Mouse (Mus musculus) spleen, adult 2 months (tissue): Measurements from ENCODE around the gene Atp8b2. TPM values are rescaled to one million over a fixed set of nuclear protein-coding genes. Genes with fewer than 3 reads are reported as not detected.
A peak's percentile ranks its signal among the peaks of the same experiment; 100 is the strongest.

Source experiments
- DNase-seq, 2 experiments: peaks; one replicate each; pipeline versions ENCODE4 v3.0.0 to v3.0.0-alpha.2; 2012 to 2021; ENCODE audit warnings: low spot score in 2 of 2, low read depth in 1 of 2
- H3K27ac ChIP-seq: fragments of 200-500 bp; 2 replicates; pipeline ENCODE4 v1.5.1; 2012; ENCODE audit warnings: low read length, inconsistent platforms; ENCODE audit not compliant: insufficient read depth
- H3K27me3 ChIP-seq: fragments of 200-500 bp; 2 replicates; pipeline ENCODE4 v1.6.1; 2012; ENCODE audit warnings: mild to moderate bottlenecking, moderate library complexity, low read length, inconsistent platforms; ENCODE audit not compliant: control insufficient read depth, insufficient read depth
- H3K36me3 ChIP-seq: fragments of 200-500 bp; 2 replicates; pipeline ENCODE4 v1.6.1; 2012; ENCODE audit warnings: mild to moderate bottlenecking, low read length, inconsistent platforms; ENCODE audit not compliant: control insufficient read depth, insufficient read depth
- H3K4me1 ChIP-seq: fragments of 200-500 bp; 2 replicates; pipeline ENCODE4 v1.6.1; 2011; ENCODE audit warnings: inconsistent platforms; ENCODE audit not compliant: control insufficient read depth, insufficient read depth, insufficient read length
- H3K4me3 ChIP-seq: fragments of 200-500 bp; 2 replicates; pipeline ENCODE4 v1.5.1; 2011; ENCODE audit warnings: mild to moderate bottlenecking, inconsistent platforms; ENCODE audit not compliant: insufficient read depth, insufficient read length; ENCODE audit errors: extremely low read depth
- CTCF ChIP-seq: fragments of 200-500 bp; IDR thresholded peaks from 2 replicates; pipeline ENCODE4 v1.5.1; 2011; ENCODE audit warnings: mild to moderate bottlenecking, inconsistent platforms; ENCODE audit not compliant: insufficient read depth, insufficient read length, insufficient replicate concordance; ENCODE audit errors: extremely low read depth
- POLR2A ChIP-seq: fragments of 200-500 bp; IDR thresholded peaks from 2 replicates; pipeline ENCODE4 v1.6.1; 2011; ENCODE audit warnings: low read depth, low read length, inconsistent platforms
- whole genome bisulfite sequencing: fragments of 180-500 bp; shearing (Covaris S2); methylation state at CpG from one replicate; pipeline ENCODE4 v1.1.7; 2018; 5-methylcytosine and 5-hydroxymethylcytosine counted together
- polyA plus RNA-seq: library from polyadenylated mRNA; depleted of rRNA; stranded (reverse); fragments of >200 nt; gene quantifications from 2 replicates; pipeline ENCODE4 v1.2.3, GENCODE M21; 2012

Gene Atp8b2
- polyA plus RNA-seq, 1 experiment = 66.0 TPM

DNA sequence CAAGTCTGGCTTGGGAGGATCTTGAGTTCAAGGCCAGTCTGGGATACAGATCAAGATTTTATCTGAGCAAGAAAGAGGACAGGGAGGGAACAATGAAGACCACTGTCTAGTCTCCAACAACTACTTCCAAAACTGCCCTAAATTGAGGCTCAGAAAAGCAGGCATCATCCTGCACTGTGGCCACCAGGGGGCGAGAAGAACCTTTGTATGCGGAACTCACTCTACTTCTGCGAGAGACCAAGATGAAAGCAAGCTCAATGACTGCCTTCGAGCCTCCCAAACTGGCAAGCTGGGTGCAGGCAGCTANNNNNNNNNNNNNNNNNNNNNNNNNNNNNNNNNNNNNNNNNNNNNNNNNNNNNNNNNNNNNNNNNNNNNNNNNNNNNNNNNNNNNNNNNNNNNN is 9.9 kb downstream of the Atp8b2 start:
- peak; percentile 88; the same call in 1 of the 2 replicates for TF ChIP-seq CTCF
- TF ChIP-seq POLR2A = no peak
- no peaks in the 10 kb centered on the region for H3K4me1 ChIP-seq
- under 1% methylated on average over 4 of the region's 4 CpGs for WGBS
- peak; percentile 60 to 73 for DNase-seq
- no peak overlapping the region for H3K4me3 ChIP-seq
- peaks cover 38% of the 10 kb centered on the region for H3K36me3 ChIP-seq
- H3K27ac ChIP-seq = no peak overlapping the region
- no peaks in the 10 kb centered on the region for H3K27me3 ChIP-seq

- 91% methylated on average over 6 of the region's 6 CpGs for WGBS
- Histone ChIP-seq H3K27ac (no peak overlapping the region), H3K27me3 (no peaks in the 10 kb centered on the region), H3K4me3 (no peak overlapping the region), H3K4me1 (no peaks in the 10 kb centered on the region), H3K36me3 (peaks cover 56% of the 10 kb centered on the region)
- TF ChIP-seq CTCF (no peak), POLR2A (no peak)
- no peak for DNase-seq
Measured at GRCm38 (mm10) chr3:89948655-89949054, 14.7 kb downstream of the Atp8b2 start.

DNA sequence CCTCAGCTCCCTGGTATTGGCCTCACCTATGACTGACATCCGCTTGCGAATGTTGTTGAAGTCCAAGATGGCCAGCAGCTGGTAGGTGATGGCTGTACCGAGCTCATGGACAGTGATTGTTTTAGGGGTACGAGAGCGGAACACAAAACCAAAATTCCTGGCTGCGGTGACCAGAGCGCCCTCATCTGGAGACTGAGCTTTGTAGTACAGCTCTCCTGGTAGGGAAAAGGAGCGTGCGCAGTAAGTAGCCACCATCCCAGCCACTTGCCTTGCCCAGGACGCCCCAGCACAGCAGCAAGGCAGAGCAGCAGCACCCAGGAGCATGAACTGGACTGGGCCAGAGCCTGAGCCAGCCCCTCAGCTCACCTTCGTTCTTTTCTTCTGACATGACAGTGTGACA is 15.3 kb downstream of the Atp8b2 start:
- no peaks in the 10 kb centered on the region for H3K4me1 ChIP-seq
- 92% methylated on average over 11 of the region's 11 CpGs for WGBS

GRCm38 (mm10) chr3:89945026-89945425 is 18.3 kb downstream of the Atp8b2 start:
- Histone ChIP-seq H3K4me1 (no peaks in the 10 kb centered on the region), H3K36me3 (peaks cover 69% of the 10 kb centered on the region), H3K27me3 (no peaks in the 10 kb centered on the region), H3K4me3 (no peak overlapping the region), H3K27ac (no peak overlapping the region)
- TF ChIP-seq POLR2A = no peak
- TF ChIP-seq CTCF = no peak
- WGBS = 87% methylated on average over 8 of the region's 8 CpGs
- no peak for DNase-seq

More for the DNA sequence above, 15.3 kb downstream of the Atp8b2 start:
- no peak for DNase-seq
- peaks cover 61% of the 10 kb centered on the region for H3K36me3 ChIP-seq
- no peaks in the 10 kb centered on the region for H3K27me3 ChIP-seq
- H3K4me3 ChIP-seq = no peak overlapping the region
- TF ChIP-seq CTCF (no peak), POLR2A (no peak)
- no peak overlapping the region for H3K27ac ChIP-seq

DNA sequence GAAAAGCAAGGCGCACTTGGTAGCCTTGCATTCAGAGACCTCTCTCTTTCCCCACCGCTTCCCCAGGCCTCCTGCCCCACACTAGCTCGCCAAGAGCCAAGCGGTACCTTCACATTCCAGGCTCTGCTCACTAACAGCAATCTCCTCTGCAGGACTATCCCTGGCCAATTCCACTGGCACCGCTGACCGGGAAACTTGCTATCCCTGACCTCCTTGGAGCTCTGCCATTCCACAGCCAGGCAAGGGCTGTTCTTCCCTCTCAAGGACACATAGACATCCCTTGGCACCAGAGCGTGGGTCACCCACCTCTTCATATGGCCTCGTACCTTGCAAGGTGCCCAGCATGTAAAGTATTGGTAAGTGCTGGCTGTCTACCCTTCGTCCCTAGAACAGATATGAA is 20.4 kb downstream of the Atp8b2 start:
- Histone ChIP-seq H3K27me3 (no peaks in the 10 kb centered on the region), H3K4me3 (no peak overlapping the region), H3K27ac (no peak overlapping the region), H3K36me3 (peaks cover 57% of the 10 kb centered on the region), H3K4me1 (no peaks in the 10 kb centered on the region)
- TF ChIP-seq CTCF = no peak
- 89% methylated on average over 9 of the region's 9 CpGs for WGBS
- no peak for DNase-seq

- Histone ChIP-seq H3K36me3 (peaks cover 15% of the 10 kb centered on the region), H3K27me3 (no peaks in the 10 kb centered on the region), H3K4me1 (0 out of 2 replicates have a peak, but pooled peaks cover 2% of the 10 kb centered on the region), H3K4me3 (no peak overlapping the region), H3K27ac (no peak overlapping the region)
- no peak for DNase-seq
- WGBS = 88% methylated on average over 3 of the region's 3 CpGs
- TF ChIP-seq POLR2A (no peak), CTCF (no peak)
Measured at GRCm38 (mm10) chr3:89936495-89936894, 26.8 kb downstream of the Atp8b2 start.

DNA sequence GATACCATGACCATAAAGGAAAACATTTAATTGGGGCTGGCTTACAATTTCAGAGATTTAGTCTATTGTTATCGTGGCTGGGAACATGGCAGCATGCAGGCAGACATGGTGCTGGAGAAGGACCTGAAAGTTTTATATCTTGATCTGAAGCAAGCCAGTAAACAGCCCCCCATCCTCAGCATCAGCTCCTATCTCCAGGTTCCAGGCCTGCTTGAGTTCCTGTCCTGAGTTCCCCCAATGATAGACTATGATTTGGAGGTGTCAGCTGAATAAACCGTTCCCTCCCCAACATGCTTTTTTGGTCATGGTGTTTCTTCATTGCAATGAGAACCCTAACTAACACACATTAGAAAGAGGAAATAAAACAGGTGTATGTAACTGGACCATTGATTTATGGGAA is 30.4 kb downstream of the Atp8b2 start:
- WGBS = 63% methylated on average over 2 of the region's 2 CpGs
- H3K27ac ChIP-seq = no peak overlapping the region
- no peaks in the 10 kb centered on the region for H3K36me3 ChIP-seq
- no peak for TF ChIP-seq CTCF
- TF ChIP-seq POLR2A = no peak
- H3K27me3 ChIP-seq = no peaks in the 10 kb centered on the region
- no peak for DNase-seq
- H3K4me1 ChIP-seq = 0 out of 2 replicates have a peak, but pooled peaks cover 2% of the 10 kb centered on the region
- H3K4me3 ChIP-seq = no peak overlapping the region

DNA sequence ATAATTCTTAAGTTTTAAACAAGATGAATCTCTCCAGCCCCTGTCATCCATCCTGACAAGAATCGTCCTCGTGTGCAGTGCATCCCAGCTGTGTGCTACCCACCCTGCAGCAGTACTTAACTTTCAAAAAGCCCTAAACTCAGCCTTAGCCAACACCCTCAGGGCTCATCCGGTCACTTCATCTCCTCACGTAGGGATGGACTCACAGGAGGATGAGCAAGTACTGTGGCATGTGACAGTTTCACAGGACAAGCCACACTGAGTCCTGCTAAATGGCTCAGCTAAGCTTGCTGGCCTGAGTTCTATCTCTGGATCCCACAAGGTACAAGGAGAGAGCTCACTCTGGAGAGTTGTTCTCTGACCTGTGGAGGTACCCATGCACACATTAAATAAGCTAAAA is 34.4 kb downstream of the Atp8b2 start:
- 0 out of 2 replicates have a peak, but pooled peaks cover 2% of the 10 kb centered on the region for H3K4me1 ChIP-seq
- no peaks in the 10 kb centered on the region for H3K27me3 ChIP-seq
- TF ChIP-seq POLR2A (no peak), CTCF (no peak)
- H3K27ac ChIP-seq = no peak overlapping the region
- no peaks in the 10 kb centered on the region for H3K36me3 ChIP-seq
- no peak overlapping the region for H3K4me3 ChIP-seq
- WGBS = 81% methylated on average over 4 of the region's 4 CpGs
- no peak for DNase-seq
